Mouse (Mus musculus) cerebellum, adult 2 months (tissue): ENCODE measurements around the gene Bad.

Source experiments
- CTCF ChIP-seq: fragments of 200-500 bp; IDR thresholded peaks from 2 replicates; pipeline ENCODE4 v1.5.1; 2011; ENCODE audit warnings: low read depth, mild to moderate bottlenecking, control low read depth, low read length, moderate library complexity, borderline replicate concordance; ENCODE audit not compliant: insufficient read depth
- POLR2A ChIP-seq: fragments of 200-500 bp; IDR thresholded peaks from 2 replicates; pipeline ENCODE4 v1.6.1; 2011; ENCODE audit warnings: low read length, control low read depth, borderline replicate concordance; ENCODE audit not compliant: insufficient read depth

DNA sequence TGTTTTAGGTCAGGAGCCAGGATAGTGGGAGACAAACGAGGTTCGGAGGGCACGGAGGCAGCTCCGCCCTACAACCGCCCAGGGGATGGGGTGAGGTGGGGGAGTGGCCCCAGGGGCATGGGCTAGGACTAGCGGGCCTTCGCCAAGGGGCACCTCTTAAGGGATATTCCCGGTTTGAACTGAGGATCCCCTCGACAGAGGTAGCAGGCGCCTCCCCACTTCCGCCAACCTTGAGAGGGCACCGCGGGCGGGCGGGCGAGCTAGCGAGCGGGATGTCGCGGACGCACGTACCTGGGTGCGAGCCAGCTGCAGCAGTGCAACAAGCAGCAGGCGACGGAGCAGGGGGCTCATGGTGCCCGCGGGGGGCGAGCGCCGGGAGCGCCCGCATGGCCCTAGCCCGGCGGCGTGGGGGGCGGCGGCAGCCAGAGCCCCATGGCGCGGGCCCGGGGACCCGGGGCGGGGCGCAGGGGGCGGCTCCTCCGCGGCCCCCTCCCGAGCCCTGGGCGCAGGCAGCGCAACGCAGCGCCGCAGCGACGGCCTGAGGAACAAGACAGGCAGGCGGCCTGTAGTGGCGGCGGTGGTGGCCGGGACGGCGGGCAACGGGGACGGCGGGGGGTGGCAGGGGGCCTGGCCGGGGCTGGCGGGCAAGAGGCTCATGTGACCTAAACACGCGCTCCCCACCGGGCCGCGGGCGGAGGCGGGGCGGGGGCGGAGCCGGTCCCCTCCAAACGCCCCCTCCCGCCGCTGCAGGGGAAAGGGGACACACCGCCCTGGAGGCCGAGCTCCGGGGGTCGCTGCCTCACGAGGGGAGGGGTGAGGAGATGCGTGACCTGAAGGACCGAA lies 45.6 kb downstream of the Bad start, which contains the start of gene Vegfb:
- TF ChIP-seq CTCF = no peak
- TF ChIP-seq POLR2A = no peak
